Mouse (Mus musculus) ES-Bruce4 (cell line): ENCODE results near the gene Rhox12. TPM values are rescaled to one million over a fixed set of nuclear protein-coding genes. Genes with fewer than 3 reads are reported as not detected.

ENCODE experiments used
- H3K27ac ChIP-seq: 2 replicates; pipeline ENCODE4 v1.5.1; 2012; ENCODE audit warnings: low read length, inconsistent platforms; ENCODE audit not compliant: insufficient read depth
- H3K27me3 ChIP-seq: 2 replicates; pipeline ENCODE4 v1.6.1; 2012; ENCODE audit warnings: mild to moderate bottlenecking, low read length, inconsistent platforms; ENCODE audit not compliant: control insufficient read depth, poor library complexity, insufficient read depth, severe bottlenecking
- H3K36me3 ChIP-seq: 2 replicates; pipeline ENCODE4 v1.6.1; 2012; ENCODE audit warnings: inconsistent platforms, mild to moderate bottlenecking, low read length, moderate library complexity; ENCODE audit not compliant: control insufficient read depth, poor library complexity, insufficient read depth, severe bottlenecking
- H3K4me1 ChIP-seq: one replicate; pipeline ENCODE4 v1.8.1; 2011; ENCODE audit warnings: low read length; ENCODE audit not compliant: control insufficient read depth, insufficient read depth
- H3K4me3 ChIP-seq: 2 replicates; pipeline ENCODE4 v1.5.1; 2011; ENCODE audit warnings: low read depth, mild to moderate bottlenecking, low read length
- H3K9ac ChIP-seq: 2 replicates; pipeline ENCODE4 v1.6.1; 2012; ENCODE audit warnings: low read depth, mild to moderate bottlenecking, inconsistent platforms; ENCODE audit not compliant: poor library complexity, severe bottlenecking
- H3K9me3 ChIP-seq: replicated peaks from 2 replicates; pipeline ENCODE4 v1.6.1; 2012; ENCODE audit warnings: mild to moderate bottlenecking, low read length, inconsistent platforms; ENCODE audit not compliant: control insufficient read depth, poor library complexity, insufficient read depth, severe bottlenecking
- CTCF ChIP-seq: IDR thresholded peaks from one replicate; pipeline ENCODE4 v1.8.1; 2011; ENCODE audit warnings: low read depth, low read length
- EP300 ChIP-seq: IDR thresholded peaks from 2 replicates; pipeline ENCODE4 v1.6.1; 2011; ENCODE audit warnings: low read depth, low read length; ENCODE audit not compliant: insufficient read depth
- POLR2A ChIP-seq: IDR thresholded peaks from one replicate; pipeline ENCODE4 v1.8.1; 2011; ENCODE audit warnings: low read length; ENCODE audit not compliant: insufficient read depth
- polyA plus RNA-seq: library from polyadenylated mRNA; stranded (reverse); fragments of >200 nt; gene quantifications from 2 replicates; pipeline ENCODE4 v1.2.4, GENCODE M21; 2011; ENCODE audit warnings: low read depth; ENCODE audit not compliant: missing spikeins, insufficient read depth, insufficient read length

The Rhox12 gene
- polyA plus RNA-seq, 1 experiment: not detected

- Histone ChIP-seq H3K9me3 (no peaks in the 10 kb centered on the region), H3K9ac (no peak within 1 kb of the TSS), H3K4me1 (no peaks in the 10 kb centered on the region), H3K27me3 (no peaks in the 10 kb centered on the region), H3K36me3 (no peaks in the 10 kb centered on the region), H3K27ac (no peak within 1 kb of the TSS), H3K4me3 (no peak within 1 kb of the TSS)
- no peak for TF ChIP-seq EP300
- TF ChIP-seq CTCF: no peak
- no peak for TF ChIP-seq POLR2A
Observed at GRCm38 (mm10) chrX:38066175-38066574, 44.5 kb downstream of the Rhox12 start, which contains the start of gene Rhox10. Gene Rhox10 (plus strand): TSS chrX:38066475.

- H3K36me3 ChIP-seq: no peaks in the 10 kb centered on the region
- H3K4me1 ChIP-seq: no peaks in the 10 kb centered on the region
- no peak for TF ChIP-seq EP300
- TF ChIP-seq CTCF: no peak
- TF ChIP-seq POLR2A: no peak
- H3K4me3 ChIP-seq: no peak overlapping the region
- no peak overlapping the region for H3K9ac ChIP-seq
- H3K27me3 ChIP-seq: no peaks in the 10 kb centered on the region
- no peak overlapping the region for H3K27ac ChIP-seq
- H3K9me3 ChIP-seq: no peaks in the 10 kb centered on the region
Observed at GRCm38 (mm10) chrX:38061544-38061943, 49.2 kb downstream of the Rhox12 start.

Other genes with a start within 250 kb of the Rhox12 start
- gene Rhox8, start 232.0 kb downstream of the Rhox12 start, polyA plus RNA-seq: not detected in 2 replicates
- gene Rhox7b, start 213.7 kb downstream of the Rhox12 start, polyA plus RNA-seq: not detected in 2 replicates
- gene Rhox9, start 209.1 kb downstream of the Rhox12 start, polyA plus RNA-seq: 19.2 and 19.5 TPM in 2 replicates
- not detected in 2 replicates for gene Btg1-ps1, start 92.1 kb downstream of the Rhox12 start, polyA plus RNA-seq
- gene Btg1-ps2, start 67.8 kb downstream of the Rhox12 start, polyA plus RNA-seq: not detected in 2 replicates
- not detected in 2 replicates for gene Rhox10, start 44.4 kb downstream of the Rhox12 start, polyA plus RNA-seq
- gene Rhox11, start 25.8 kb downstream of the Rhox12 start, polyA plus RNA-seq: not detected in 2 replicates
- 1.3 TPM in 1 of 2 replicates, not detected in the other for gene Rhox13, start 10.3 kb upstream of the Rhox12 start, polyA plus RNA-seq
- 18.4 and 18.7 TPM in 2 replicates for gene Zbtb33, start 78.9 kb upstream of the Rhox12 start, polyA plus RNA-seq
- gene Tmem255a, start 141.5 kb upstream of the Rhox12 start, polyA plus RNA-seq: not detected in 2 replicates
- not detected in 2 replicates for gene Atp1b4, start 205.3 kb upstream of the Rhox12 start, polyA plus RNA-seq